Comparison of ENCODE assay signal across 13 mouse cellular contexts in genomic region chr11:109884801-109885200, GRCm38 (mm10). TPM values are rescaled to one million over a fixed set of nuclear protein-coding genes. Genes with fewer than 3 reads are reported as not detected.
DNase-seq lines count a peak whose midpoint lies in the region; ATAC-seq and TF ChIP-seq lines count a peak whose summit lies in the region.
"Had no signal": no experiment of that assay in that cellular context is flagged by ENCODE, and none has a peak within 500 bp of the region (broad histone marks: within the 10 kb centered on the region; RNA-seq: fewer than 3 reads in every experiment).

No protein-coding gene starts in this region.

- H3K36me3 ChIP-seq in midbrain, embryonic 11.5 days (ENCODE audit: control insufficient read depth, insufficient read depth, low read length) = no peaks in the 10 kb centered on the region
- no peaks in the 10 kb centered on the region for H3K36me3 ChIP-seq in midbrain, postnatal 0 days (ENCODE audit: insufficient read depth, low read length)
- H3K36me3 ChIP-seq in stomach, embryonic 16.5 days (ENCODE audit: control insufficient read depth, insufficient read depth, low read length) = no peaks in the 10 kb centered on the region
- H3K36me3 ChIP-seq: embryonic facial prominence, embryonic 12.5 days; limb, embryonic 12.5 days; neural tube, embryonic 15.5 days had no signal

- H3K27me3 ChIP-seq in midbrain, embryonic 11.5 days (ENCODE audit: control insufficient read depth, insufficient read depth, low read length) = no peaks in the 10 kb centered on the region
- H3K27me3 ChIP-seq in midbrain, postnatal 0 days (ENCODE audit: insufficient read depth, low read length) = no peaks in the 10 kb centered on the region
- no peaks in the 10 kb centered on the region for H3K27me3 ChIP-seq in stomach, embryonic 16.5 days (ENCODE audit: control insufficient read depth, insufficient read depth, low read length)
- H3K27me3 ChIP-seq: embryonic facial prominence, embryonic 12.5 days; limb, embryonic 12.5 days; neural tube, embryonic 15.5 days had no signal

- 84% methylated on average over 4 of the region's 4 CpGs for WGBS in midbrain, embryonic 11.5 days
- 92% methylated on average over 4 of the region's 4 CpGs for WGBS in midbrain, postnatal 0 days
- 45% methylated on average over 4 of the region's 4 CpGs for WGBS in stomach, embryonic 16.5 days

- TF ChIP-seq CTCF in midbrain, postnatal 0 days (IDR thresholded peaks at IDR 0.05) = no peak

- no peak overlapping the region for H3K4me2 ChIP-seq in midbrain, embryonic 11.5 days
- H3K4me2 ChIP-seq in midbrain, postnatal 0 days (ENCODE audit: low read depth, low read length, poor library complexity, severe bottlenecking) = no peak overlapping the region
- H3K4me2 ChIP-seq in stomach, embryonic 16.5 days (ENCODE audit: low read depth, low read length) = no peak overlapping the region
- H3K4me2 ChIP-seq: embryonic facial prominence, embryonic 12.5 days; limb, embryonic 12.5 days; neural tube, embryonic 15.5 days had no signal

- H3K27ac ChIP-seq in midbrain, embryonic 11.5 days (ENCODE audit: low read depth, low read length) = no peak overlapping the region
- no peak overlapping the region for H3K27ac ChIP-seq in midbrain, postnatal 0 days (ENCODE audit: low read depth, low read length)
- H3K27ac ChIP-seq in stomach, embryonic 16.5 days (ENCODE audit: low read length) = 0 out of 2 replicates have a peak overlapping the region, but pooled peaks have one; percentile 9
- H3K27ac ChIP-seq: embryonic facial prominence, embryonic 12.5 days; limb, embryonic 12.5 days; neural tube, embryonic 15.5 days had no signal

- H3K9ac ChIP-seq in midbrain, embryonic 11.5 days (ENCODE audit: low read length) = no peak overlapping the region
- no peak overlapping the region for H3K9ac ChIP-seq in midbrain, postnatal 0 days (replicated peaks; ENCODE audit: low read length, poor library complexity, severe bottlenecking)
- H3K9ac ChIP-seq in stomach, embryonic 16.5 days (ENCODE audit: low read length) = no peak overlapping the region
- H3K9ac ChIP-seq: embryonic facial prominence, embryonic 12.5 days; limb, embryonic 12.5 days; neural tube, embryonic 15.5 days had no signal

- no peak for ATAC-seq in midbrain, embryonic 11.5 days (ENCODE audit: low FRiP score)
- ATAC-seq in midbrain, postnatal 0 days (ENCODE audit: low FRiP score) = no peak
- ATAC-seq in stomach, embryonic 16.5 days (ENCODE audit: insufficient read depth, low FRiP score) = peak; percentile 58; the same call in 1 of the 2 replicates

- H3K4me3 ChIP-seq in midbrain, embryonic 11.5 days (ENCODE audit: low read depth, low read length) = no peak overlapping the region
- no peak overlapping the region for H3K4me3 ChIP-seq in midbrain, postnatal 0 days (ENCODE audit: low read depth, low read length)
- no peak overlapping the region for H3K4me3 ChIP-seq in stomach, embryonic 16.5 days (replicated peaks; ENCODE audit: low read length)
- H3K4me3 ChIP-seq: embryonic facial prominence, embryonic 12.5 days; limb, embryonic 12.5 days; neural tube, embryonic 15.5 days had no signal

- no peaks in the 10 kb centered on the region for H3K9me3 ChIP-seq in midbrain, embryonic 11.5 days (ENCODE audit: control insufficient read depth, low read length)
- H3K9me3 ChIP-seq in midbrain, postnatal 0 days (ENCODE audit: low read length) = no peaks in the 10 kb centered on the region
- no peaks in the 10 kb centered on the region for H3K9me3 ChIP-seq in stomach, embryonic 16.5 days (replicated peaks; ENCODE audit: control insufficient read depth, low read length)
- H3K9me3 ChIP-seq: embryonic facial prominence, embryonic 12.5 days; neural tube, embryonic 15.5 days had no signal

- peak; percentile 24 to 45 for DNase-seq in adrenal gland, adult (ENCODE audit: inconsistent age in 2 of 2, low spot score in 1 of 2)
- no peak for DNase-seq in adrenal gland, adult 18-20 months (ENCODE audit: low spot score in 2 of 2)
- peak; percentile 39 for DNase-seq in midbrain, embryonic 11.5 days (ENCODE audit: low spot score, missing footprints)
- DNase-seq in midbrain, postnatal 0 days (ENCODE audit: low spot score) = no peak
- DNase-seq in kidney, postnatal 14 days = peak; percentile 72
- no peak for DNase-seq in yolk sac, embryonic 10.5 days (ENCODE audit: low spot score)
- DNase-seq in right cerebral cortex, adult 18-20 months = no peak

- no peaks in the 10 kb centered on the region for H3K4me1 ChIP-seq in midbrain, embryonic 11.5 days (ENCODE audit: control insufficient read depth, insufficient read depth, low read length)
- H3K4me1 ChIP-seq in midbrain, postnatal 0 days (ENCODE audit: insufficient read depth, low read length) = no peaks in the 10 kb centered on the region
- no peaks in the 10 kb centered on the region for H3K4me1 ChIP-seq in stomach, embryonic 16.5 days (ENCODE audit: control insufficient read depth, insufficient read depth, low read length)
- H3K4me1 ChIP-seq: embryonic facial prominence, embryonic 12.5 days; limb, embryonic 12.5 days; neural tube, embryonic 15.5 days had no signal

RNA-seq across cellular contexts. Expression of gene 1700012B07Rik, which starts 57.0 kb away (rescaled TPM):
- total RNA-seq in adrenal gland, adult 18-20 months (2021) = not detected
- not detected in 2 replicates for polyA plus RNA-seq in midbrain, embryonic 11.5 days (2014; fragmentation: Nextera tagmentation; extraction: Ambion mirVana)
- total RNA-seq in midbrain, postnatal 0 days (2014; rRNA removed) = not detected in 2 replicates
- polyA plus RNA-seq in midbrain, postnatal 0 days (2015; fragmentation: Nextera tagmentation; extraction: Ambion mirVana) = not detected in 2 replicates
- polyA plus RNA-seq in stomach, embryonic 16.5 days (2015; fragmentation: Nextera tagmentation; extraction: Ambion mirVana) = not detected in 2 replicates
- total RNA-seq: megakaryocyte-erythroid progenitor cell, adult 5-6 weeks had no signal
- polyA plus RNA-seq: embryonic facial prominence, embryonic 12.5 days; limb, embryonic 12.5 days; neural tube, embryonic 15.5 days; spleen, adult 2 months had no signal

Comparison
In these comparisons a context has a peak if more than half of its experiments do, and no peak if none do; other contexts are left out.
1. DNase-seq: peak in adrenal gland, adult (2 of 2), midbrain, embryonic 11.5 days (single experiment) and kidney, postnatal 14 days (single experiment); none in adrenal gland, adult 18-20 months (0 of 2), midbrain, postnatal 0 days (single experiment), yolk sac, embryonic 10.5 days (single experiment) and right cerebral cortex, adult 18-20 months (single experiment).